Mouse (Mus musculus): ENCODE results near the gene Akt1. TPM values are rescaled to one million over a fixed set of nuclear protein-coding genes. Genes with fewer than 3 reads are reported as not detected.

Akt1 gene
- polyA plus RNA-seq, 1 experiment from 2014 or later: 50.8 TPM

GRCm38 (mm10) chr12:112621900-112622299 lies 52.8 kb downstream of the Akt1 start:
- Histone ChIP-seq H3K4me3 (ENCODE audit: low read depth, low read length) (no peak overlapping the region), H3K4me1 (replicated peaks; ENCODE audit: control insufficient read depth, insufficient read depth, low read length) (peaks cover 6% of the 10 kb centered on the region; the same call in 1 of the 2 replicates), H3K4me2 (replicated peaks; ENCODE audit: low read depth, low read length) (no peak overlapping the region), H3K27me3 (ENCODE audit: control insufficient read depth, insufficient read depth, low read length) (peaks cover 26% of the 10 kb centered on the region), H3K9me3 (ENCODE audit: control insufficient read depth, low read length) (no peaks in the 10 kb centered on the region), H3K9ac (ENCODE audit: low read depth, low read length) (no peak overlapping the region), H3K27ac (ENCODE audit: low read depth, low read length) (no peak overlapping the region), H3K36me3 (ENCODE audit: control insufficient read depth, insufficient read depth, low read length) (no peaks in the 10 kb centered on the region)
- ATAC-seq (ENCODE audit: low FRiP score): no peak
- DNase-seq (ENCODE audit: low spot score): no peak
- 83% methylated on average over 3 of the region's 3 CpGs for WGBS

- Histone ChIP-seq H3K27me3 (ENCODE audit: control insufficient read depth, insufficient read depth, low read length) (peaks cover 26% of the 10 kb centered on the region), H3K4me3 (ENCODE audit: low read depth, low read length) (peak overlapping the region; percentile 39), H3K4me2 (replicated peaks; ENCODE audit: low read depth, low read length) (peak overlapping the region; percentile 77), H3K9ac (ENCODE audit: low read depth, low read length) (peak overlapping the region; percentile 69), H3K9me3 (ENCODE audit: control insufficient read depth, low read length) (no peaks in the 10 kb centered on the region), H3K27ac (ENCODE audit: low read depth, low read length) (no peak overlapping the region), H3K36me3 (ENCODE audit: control insufficient read depth, insufficient read depth, low read length) (no peaks in the 10 kb centered on the region), H3K4me1 (replicated peaks; ENCODE audit: control insufficient read depth, insufficient read depth, low read length) (peaks cover 6% of the 10 kb centered on the region; the same call in 1 of the 2 replicates)
- WGBS: 11% methylated on average over 16 of the region's 16 CpGs
- DNase-seq (ENCODE audit: low spot score) (no peak), ATAC-seq (ENCODE audit: low FRiP score) (peak; percentile 13; the same call in 1 of the 2 replicates)
Observed at GRCm38 (mm10) chr12:112620354-112621061, 54.2 kb downstream of the Akt1 start.

- under 1% methylated on average over 56 of the region's 56 CpGs for WGBS
- Histone ChIP-seq H3K27me3 (ENCODE audit: control insufficient read depth, insufficient read depth, low read length) (peaks cover 26% of the 10 kb centered on the region), H3K4me3 (ENCODE audit: low read depth, low read length) (peak within 1 kb of the TSS; percentile 39), H3K27ac (ENCODE audit: low read depth, low read length) (no peak within 1 kb of the TSS), H3K9me3 (ENCODE audit: control insufficient read depth, low read length) (no peaks in the 10 kb centered on the region), H3K4me2 (replicated peaks; ENCODE audit: low read depth, low read length) (peak within 1 kb of the TSS; percentile 77), H3K36me3 (ENCODE audit: control insufficient read depth, insufficient read depth, low read length) (no peaks in the 10 kb centered on the region), H3K9ac (ENCODE audit: low read depth, low read length) (peak within 1 kb of the TSS; percentile 69), H3K4me1 (replicated peaks; ENCODE audit: control insufficient read depth, insufficient read depth, low read length) (peaks cover 6% of the 10 kb centered on the region; the same call in 1 of the 2 replicates)
- peak; percentile 55 for ATAC-seq (ENCODE audit: low FRiP score)
- DNase-seq (ENCODE audit: low spot score): peak; percentile 69
Observed at GRCm38 (mm10) chr12:112619686-112620353, 54.9 kb downstream of the Akt1 start, which contains the start of gene Adssl1. TSS of gene Adssl1 (plus strand) at chr12:112620045.

- Histone ChIP-seq H3K4me1 (replicated peaks; ENCODE audit: control insufficient read depth, insufficient read depth, low read length) (peaks cover 6% of the 10 kb centered on the region; the same call in 1 of the 2 replicates), H3K9me3 (ENCODE audit: control insufficient read depth, low read length) (no peaks in the 10 kb centered on the region), H3K9ac (ENCODE audit: low read depth, low read length) (no peak overlapping the region), H3K27ac (ENCODE audit: low read depth, low read length) (no peak overlapping the region), H3K4me3 (ENCODE audit: low read depth, low read length) (peak overlapping the region; percentile 39; the same call in 1 of the 2 replicates), H3K36me3 (ENCODE audit: control insufficient read depth, insufficient read depth, low read length) (no peaks in the 10 kb centered on the region), H3K4me2 (replicated peaks; ENCODE audit: low read depth, low read length) (peak overlapping the region; percentile 77), H3K27me3 (ENCODE audit: control insufficient read depth, insufficient read depth, low read length) (peaks cover 24% of the 10 kb centered on the region)
- ATAC-seq (ENCODE audit: low FRiP score): 0 out of 2 replicates have a peak, but pooled peaks have one; percentile 16
- peak; percentile 36 for DNase-seq (ENCODE audit: low spot score)
- 21% methylated on average over 13 of the region's 13 CpGs for WGBS
Observed at GRCm38 (mm10) chr12:112618981-112619685, 55.6 kb downstream of the Akt1 start.

GRCm38 (mm10) chr12:112617898-112618380 lies 56.7 kb downstream of the Akt1 start:
- peak; percentile 59 for ATAC-seq (ENCODE audit: low FRiP score)
- H3K4me3 ChIP-seq (ENCODE audit: low read depth, low read length): no peak overlapping the region

GRCm38 (mm10) chr12:112617184-112617583 lies 57.5 kb downstream of the Akt1 start:
- H3K9ac ChIP-seq (ENCODE audit: low read depth, low read length): no peak overlapping the region
- no peak overlapping the region for H3K4me3 ChIP-seq (ENCODE audit: low read depth, low read length)
- no peak overlapping the region for H3K27ac ChIP-seq (ENCODE audit: low read depth, low read length)
- H3K4me1 ChIP-seq (replicated peaks; ENCODE audit: control insufficient read depth, insufficient read depth, low read length): peaks cover 6% of the 10 kb centered on the region; the same call in 1 of the 2 replicates
- H3K36me3 ChIP-seq (ENCODE audit: control insufficient read depth, insufficient read depth, low read length): no peaks in the 10 kb centered on the region
- no peak for DNase-seq (ENCODE audit: low spot score)
- no peaks in the 10 kb centered on the region for H3K9me3 ChIP-seq (ENCODE audit: control insufficient read depth, low read length)
- WGBS: 88% methylated on average over 11 of the region's 11 CpGs
- H3K27me3 ChIP-seq (ENCODE audit: control insufficient read depth, insufficient read depth, low read length): peaks cover 24% of the 10 kb centered on the region
- ATAC-seq (ENCODE audit: low FRiP score): no peak
- H3K4me2 ChIP-seq (replicated peaks; ENCODE audit: low read depth, low read length): no peak overlapping the region

More at GRCm38 (mm10) chr12:112617898-112618380, 56.7 kb downstream of the Akt1 start:
- Histone ChIP-seq H3K9me3 (ENCODE audit: control insufficient read depth, low read length) (no peaks in the 10 kb centered on the region), H3K9ac (ENCODE audit: low read depth, low read length) (no peak overlapping the region), H3K4me2 (replicated peaks; ENCODE audit: low read depth, low read length) (no peak overlapping the region), H3K4me1 (replicated peaks; ENCODE audit: control insufficient read depth, insufficient read depth, low read length) (peaks cover 6% of the 10 kb centered on the region; the same call in 1 of the 2 replicates), H3K36me3 (ENCODE audit: control insufficient read depth, insufficient read depth, low read length) (no peaks in the 10 kb centered on the region), H3K27ac (ENCODE audit: low read depth, low read length) (no peak overlapping the region), H3K27me3 (ENCODE audit: control insufficient read depth, insufficient read depth, low read length) (peaks cover 24% of the 10 kb centered on the region)
- peak; percentile 84 for DNase-seq (ENCODE audit: low spot score)
- WGBS: 9% methylated on average over 8 of the region's 8 CpGs

GRCm38 (mm10) chr12:112616668-112617067 lies 58.0 kb downstream of the Akt1 start:
- Histone ChIP-seq H3K9me3 (ENCODE audit: control insufficient read depth, low read length) (no peaks in the 10 kb centered on the region), H3K4me1 (replicated peaks; ENCODE audit: control insufficient read depth, insufficient read depth, low read length) (peaks cover 6% of the 10 kb centered on the region; the same call in 1 of the 2 replicates), H3K27me3 (ENCODE audit: control insufficient read depth, insufficient read depth, low read length) (peaks cover 21% of the 10 kb centered on the region), H3K4me2 (replicated peaks; ENCODE audit: low read depth, low read length) (no peak overlapping the region), H3K4me3 (ENCODE audit: low read depth, low read length) (no peak overlapping the region), H3K9ac (ENCODE audit: low read depth, low read length) (no peak overlapping the region), H3K36me3 (ENCODE audit: control insufficient read depth, insufficient read depth, low read length) (no peaks in the 10 kb centered on the region), H3K27ac (ENCODE audit: low read depth, low read length) (no peak overlapping the region)
- ATAC-seq (ENCODE audit: low FRiP score): no peak
- 49% methylated on average over 9 of the region's 9 CpGs for WGBS
- DNase-seq (ENCODE audit: low spot score): no peak

- DNase-seq (ENCODE audit: low spot score) (no peak), ATAC-seq (ENCODE audit: low FRiP score) (no peak)
- WGBS: 92% methylated on average over 10 of the region's 10 CpGs
Observed at GRCm38 (mm10) chr12:112609031-112609430, 65.7 kb downstream of the Akt1 start.

More at GRCm38 (mm10) chr12:112609031-112609430, 65.7 kb downstream of the Akt1 start:
- Histone ChIP-seq H3K9ac (ENCODE audit: low read depth, low read length) (no peak overlapping the region), H3K36me3 (ENCODE audit: control insufficient read depth, insufficient read depth, low read length) (no peaks in the 10 kb centered on the region), H3K27me3 (ENCODE audit: control insufficient read depth, insufficient read depth, low read length) (no peaks in the 10 kb centered on the region), H3K4me2 (replicated peaks; ENCODE audit: low read depth, low read length) (no peak overlapping the region), H3K4me1 (replicated peaks; ENCODE audit: control insufficient read depth, insufficient read depth, low read length) (no peaks in the 10 kb centered on the region), H3K9me3 (ENCODE audit: control insufficient read depth, low read length) (no peaks in the 10 kb centered on the region), H3K4me3 (ENCODE audit: low read depth, low read length) (no peak overlapping the region), H3K27ac (ENCODE audit: low read depth, low read length) (no peak overlapping the region)

Data from hindbrain, embryonic 11.5 days (tissue).